Mouse (Mus musculus) 3134 (cell line): Measurements from ENCODE around the gene Npw.
A peak's percentile ranks its signal among the peaks of the same experiment; 100 is the strongest.

Experiments used
- DNase-seq: peaks from one replicate; pipeline ENCODE4 v3.0.0-alpha.2; 2011; ENCODE audit warnings: low spot score; ENCODE audit not compliant: insufficient read length; ENCODE audit errors: extremely low read depth

The Npw gene

DNA sequence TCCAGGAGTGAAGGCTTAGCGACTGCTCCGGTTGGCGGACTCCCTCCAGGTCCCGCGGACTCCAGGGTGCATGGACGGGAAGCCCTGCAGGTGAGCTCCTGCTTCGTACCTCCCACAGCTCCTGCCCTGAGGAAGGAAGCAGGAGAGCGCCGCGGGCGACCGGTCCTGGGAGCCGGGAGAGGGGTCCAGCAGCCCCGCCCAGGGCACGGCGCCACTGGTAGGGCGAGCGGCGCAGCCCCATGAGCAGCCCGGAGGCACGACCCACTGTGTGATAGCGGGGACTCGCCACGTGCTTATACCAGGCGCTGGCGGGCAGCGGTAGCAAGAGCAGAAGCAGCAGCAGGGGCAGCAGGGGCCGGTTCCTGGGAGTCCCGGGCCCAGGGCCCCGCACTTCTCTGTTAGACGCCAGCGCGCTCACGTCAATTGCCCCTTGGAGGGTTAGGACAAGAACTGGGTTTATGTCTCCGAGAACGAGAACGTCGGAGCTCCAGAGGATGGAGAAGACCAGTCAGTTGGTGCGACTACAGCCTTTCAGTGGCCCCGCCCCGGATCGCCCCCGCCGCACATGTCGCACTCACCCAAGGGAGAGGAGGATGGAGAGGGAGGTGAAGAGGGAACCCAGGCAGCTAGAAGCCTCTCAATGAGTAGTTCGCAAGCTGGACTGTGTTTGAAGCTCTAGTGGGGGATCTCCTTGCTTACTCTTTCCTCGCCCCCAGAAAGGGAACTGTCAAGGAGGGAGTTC, at the start of gene Npw:
TSS of gene Npw (minus strand) at position 441 of the 742 bp plus-strand sequence.
- no peak for DNase-seq

DNA sequence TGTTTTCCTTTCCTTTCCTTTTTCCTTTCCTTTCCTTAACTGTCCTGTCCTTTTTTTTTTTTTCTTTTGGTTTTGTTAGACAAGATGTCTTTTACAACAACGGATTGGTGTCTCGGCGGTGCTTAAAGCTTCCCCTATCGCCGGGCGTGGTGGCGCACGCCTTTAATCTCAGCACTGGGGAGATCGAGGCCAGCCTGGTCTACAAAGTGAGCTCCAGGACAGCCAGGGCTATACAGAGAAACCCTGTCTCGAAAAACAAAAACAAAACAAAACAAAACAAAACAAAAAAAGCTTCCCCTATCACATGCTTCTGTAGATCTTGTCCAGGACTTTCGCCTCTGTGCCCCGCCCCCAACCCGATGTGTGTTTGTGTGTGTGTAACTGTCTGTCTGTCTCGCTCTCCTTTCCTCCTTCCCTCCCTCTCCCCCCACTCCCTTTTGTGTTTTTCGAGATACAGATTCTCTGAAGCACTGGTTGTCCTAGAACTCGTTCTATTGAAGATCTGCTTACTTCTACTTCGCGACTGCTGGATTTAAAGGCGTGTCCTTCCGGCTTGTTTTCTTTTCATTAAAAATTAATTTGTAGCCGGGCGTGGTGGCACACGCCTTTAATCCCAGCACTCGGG, 49.7 kb upstream of the Npw start:
- no peak for DNase-seq

DNA sequence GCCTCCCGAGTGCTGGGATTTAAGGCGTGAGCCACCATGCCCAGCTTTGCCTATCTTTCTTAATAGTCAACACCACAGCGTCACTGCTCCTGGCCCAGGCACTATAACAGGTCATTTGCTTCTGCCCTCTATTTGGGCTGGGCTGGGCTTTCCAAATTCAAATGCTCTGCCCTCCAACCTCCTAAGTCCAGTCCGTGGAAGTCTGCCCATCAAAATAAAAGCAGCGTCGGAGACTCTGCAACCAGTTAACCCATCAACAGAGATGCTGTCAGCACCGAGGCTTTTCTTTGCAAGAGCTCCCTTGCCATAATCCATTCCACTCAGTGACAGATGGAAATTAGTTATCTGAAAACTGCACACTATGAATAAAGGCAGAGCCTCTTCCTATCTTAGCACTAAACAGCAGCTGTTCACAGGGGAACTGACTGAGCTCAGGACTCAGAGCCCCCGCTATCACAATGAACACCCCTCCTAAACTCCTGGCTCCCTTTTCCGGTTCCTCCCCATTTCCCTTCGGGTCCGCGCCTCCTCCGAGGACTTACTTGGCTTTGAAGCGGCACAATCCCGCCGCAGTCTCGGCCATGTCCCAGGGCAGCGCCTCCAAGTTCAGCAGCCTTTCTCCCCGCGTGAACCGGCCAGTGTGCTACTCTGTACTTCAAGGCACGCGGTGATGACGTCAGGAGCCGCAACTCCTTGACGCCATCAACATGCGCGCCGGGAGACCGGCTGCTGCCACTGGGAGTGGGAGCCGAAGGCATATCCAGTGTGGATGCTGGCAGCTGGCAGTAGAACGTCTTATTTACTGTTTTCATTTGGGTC, 48.9 kb upstream of the Npw start, which contains the start of gene Tbl3:
TSS of gene Tbl3 (minus strand) at position 679 of the 819 bp plus-strand sequence.
- peak; percentile 86 for DNase-seq

DNA sequence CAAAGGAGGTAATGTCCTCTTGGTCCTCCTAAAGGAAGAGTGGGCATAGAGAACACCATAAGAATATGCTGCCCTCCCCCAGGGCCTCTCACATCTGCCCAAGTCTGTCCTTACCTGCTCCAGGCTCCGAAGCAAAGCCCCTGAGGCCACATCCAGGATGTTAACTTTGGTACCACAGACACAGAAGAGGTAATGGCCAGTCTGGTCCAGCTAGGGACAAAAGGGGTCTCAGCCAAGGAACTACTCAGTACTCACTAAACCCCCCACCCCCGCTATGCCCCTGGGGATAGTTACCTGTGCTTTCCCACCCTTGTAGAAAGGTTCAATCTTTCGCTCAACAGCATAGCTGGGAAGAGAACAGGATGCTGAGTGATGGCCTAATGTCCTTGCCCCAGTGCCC, 47.6 kb upstream of the Npw start:
- DNase-seq, result no peak

DNA sequence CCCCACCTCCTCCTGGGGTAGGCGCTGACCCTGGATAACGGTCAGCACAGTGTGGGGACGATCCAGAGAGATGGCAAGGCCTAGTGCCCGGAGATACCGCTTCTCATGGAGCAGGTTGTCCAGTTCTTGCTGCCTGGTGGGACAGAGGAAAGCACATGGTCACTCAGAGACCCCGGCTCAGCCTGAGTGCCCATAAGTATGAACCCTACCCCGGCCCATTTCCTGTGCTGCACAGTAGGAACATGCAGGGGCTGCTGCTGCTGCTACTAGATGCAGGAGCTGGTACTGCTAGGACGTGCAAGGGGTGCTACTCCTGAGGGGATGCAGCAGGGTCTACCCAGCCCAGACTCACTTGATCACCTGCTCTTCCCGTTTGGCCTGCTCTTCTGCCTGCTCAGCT, 43.0 kb upstream of the Npw start:
- no peak for DNase-seq

DNA sequence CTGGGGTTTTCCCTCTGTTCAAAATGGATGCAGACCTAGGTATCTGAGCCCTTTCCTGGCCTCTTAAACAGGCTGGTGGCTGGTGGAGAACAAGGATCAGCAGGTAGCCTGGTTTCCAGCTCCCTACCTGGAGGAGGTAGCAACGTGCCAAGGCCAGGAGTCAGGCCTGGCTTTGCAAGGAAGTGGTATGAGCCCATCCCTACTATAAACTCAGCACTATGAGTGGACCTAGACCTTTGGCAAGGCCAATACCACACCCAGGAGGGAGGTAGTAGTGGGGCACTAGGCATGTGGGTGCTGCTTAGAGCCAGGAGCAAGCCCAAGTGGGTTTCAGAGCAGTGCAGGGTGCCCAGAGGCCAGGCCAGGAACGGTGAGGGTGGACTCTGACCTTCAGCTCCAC, 41.2 kb upstream of the Npw start:
- DNase-seq, result no peak

DNA sequence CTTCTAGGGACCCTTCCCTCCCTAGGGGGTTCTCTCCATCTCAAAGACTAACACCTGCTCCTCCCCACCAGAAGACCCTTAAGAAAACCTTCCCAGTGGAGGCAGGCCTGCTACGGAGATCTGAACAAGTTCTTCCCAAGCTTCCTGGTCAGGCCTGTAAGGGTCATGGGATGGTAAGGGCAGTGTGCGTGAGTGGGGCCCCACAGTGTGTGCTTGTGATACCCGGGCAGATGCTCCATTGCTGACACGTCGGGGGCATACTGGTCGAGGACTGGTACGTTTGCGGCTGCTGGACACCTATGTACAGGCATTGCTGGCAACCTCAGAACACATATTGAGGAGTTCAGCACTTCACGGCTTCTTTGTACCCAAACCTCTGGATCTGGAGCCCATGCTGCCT, 40.5 kb upstream of the Npw start:
- DNase-seq, result no peak

DNA sequence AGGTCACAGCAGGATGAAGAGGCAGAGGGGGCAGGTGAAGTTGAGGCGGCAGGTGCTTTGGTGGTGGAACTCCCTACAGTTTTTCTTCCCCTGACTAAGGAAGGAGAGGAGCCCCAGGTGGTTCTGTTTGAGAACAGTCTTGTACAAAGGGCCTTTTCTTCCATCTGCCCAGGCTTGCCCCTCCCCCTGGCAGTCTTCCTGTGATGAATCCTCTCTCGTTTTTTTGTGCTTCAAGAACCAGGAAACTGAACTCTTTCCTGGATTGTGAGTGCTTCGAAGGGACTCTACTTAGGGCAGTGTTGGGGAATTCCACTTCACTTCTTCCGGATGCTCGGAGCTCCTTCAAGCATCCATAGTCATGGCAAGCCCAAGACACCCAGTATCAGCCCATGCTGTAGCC, 39.7 kb upstream of the Npw start:
- DNase-seq, result no peak

DNA sequence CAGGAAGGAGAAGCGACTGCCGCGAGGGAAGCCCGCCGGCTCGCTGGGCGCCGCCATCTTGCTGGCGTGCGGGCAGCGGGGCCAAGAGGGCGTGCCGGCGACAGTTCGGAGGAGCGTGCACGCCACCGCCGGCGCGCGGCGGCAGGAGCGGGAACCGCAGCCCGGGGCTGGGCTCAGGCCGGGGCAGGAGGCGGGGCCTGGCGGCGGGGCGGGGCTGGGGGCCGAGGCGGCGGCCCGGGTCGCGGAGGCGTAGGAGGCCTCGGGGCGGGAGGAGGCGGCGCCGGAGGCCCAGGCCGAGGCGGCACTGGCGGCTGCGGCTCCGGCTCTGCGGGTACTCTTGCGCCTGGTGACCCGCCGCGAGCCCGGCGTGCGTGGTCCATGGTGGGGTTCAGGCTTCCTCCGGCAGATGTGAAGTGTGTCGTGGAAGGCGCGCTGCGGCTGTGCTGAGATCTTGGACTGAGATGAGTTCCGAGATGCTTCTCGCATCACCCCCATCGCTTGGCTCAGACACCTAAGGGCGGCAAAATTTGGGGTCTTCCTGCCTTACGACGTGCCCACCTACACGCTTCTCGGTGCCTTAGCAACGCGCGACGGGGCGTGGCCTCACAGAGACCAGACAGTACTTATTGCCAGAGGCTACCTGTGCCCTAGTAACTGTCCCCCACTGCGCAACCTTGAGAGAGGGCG, 37.9 kb upstream of the Npw start, which contains the start of the genes Gfer and Noxo1:
TSS of gene Gfer (minus strand) at position 146 of the 687 bp plus-strand sequence.
TSS of gene Noxo1 (plus strand) at position 224 of the 687 bp plus-strand sequence.
- DNase-seq, result peak; percentile 88

DNA sequence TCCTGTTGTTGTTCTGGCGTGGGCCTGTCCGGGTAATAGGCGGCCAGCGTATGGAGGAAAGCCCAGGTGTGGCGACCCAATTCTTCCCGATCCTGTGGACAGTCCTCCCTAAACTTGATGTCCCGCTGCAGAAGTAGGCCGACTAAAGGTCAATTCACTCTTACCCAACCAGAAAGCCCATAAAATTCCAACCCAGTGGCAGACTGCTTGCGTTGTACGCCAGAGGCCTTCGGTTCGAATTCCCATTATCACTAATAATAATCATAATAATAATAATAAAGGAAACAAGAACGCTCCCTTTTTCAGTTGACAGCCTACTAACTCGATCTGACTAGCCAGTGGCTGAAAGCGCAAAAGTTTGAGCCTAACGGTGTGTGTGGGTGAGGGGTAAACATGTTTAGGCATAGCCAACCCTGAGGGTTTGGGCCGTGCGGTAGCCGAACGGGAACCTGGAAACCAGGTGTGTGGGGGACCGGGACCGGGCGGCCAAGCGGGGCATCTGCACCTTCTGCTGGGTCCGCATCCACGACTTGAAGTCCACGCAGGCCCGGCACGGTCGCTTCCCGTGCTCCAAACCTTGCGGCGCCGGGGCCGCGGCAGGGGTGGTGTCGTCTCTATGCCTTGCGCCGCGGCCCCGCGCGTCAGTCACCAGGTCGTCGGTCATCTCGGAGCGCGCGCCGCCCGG, 37.2 kb upstream of the Npw start:
- peak; percentile 32 for DNase-seq

DNA sequence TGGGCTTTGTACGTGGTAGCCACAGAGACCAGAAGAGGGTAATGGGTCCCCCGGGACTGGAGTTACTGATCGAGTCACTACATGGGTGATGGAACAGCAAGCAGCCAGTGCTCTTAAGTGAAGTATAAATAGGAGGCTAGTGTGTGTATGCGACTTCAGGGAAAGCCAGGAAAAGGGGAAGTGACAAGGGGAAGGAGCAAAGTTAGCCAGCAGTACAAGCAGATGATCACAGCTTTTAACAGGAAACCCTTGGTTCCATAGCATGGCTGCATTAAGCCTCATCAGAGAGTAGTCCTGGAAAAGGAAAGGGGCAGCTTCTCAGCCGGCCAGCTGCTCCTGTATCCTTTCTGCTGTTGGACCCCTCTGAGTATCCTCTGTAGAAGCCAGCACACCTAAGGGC, 34.1 kb upstream of the Npw start:
- no peak for DNase-seq

DNA sequence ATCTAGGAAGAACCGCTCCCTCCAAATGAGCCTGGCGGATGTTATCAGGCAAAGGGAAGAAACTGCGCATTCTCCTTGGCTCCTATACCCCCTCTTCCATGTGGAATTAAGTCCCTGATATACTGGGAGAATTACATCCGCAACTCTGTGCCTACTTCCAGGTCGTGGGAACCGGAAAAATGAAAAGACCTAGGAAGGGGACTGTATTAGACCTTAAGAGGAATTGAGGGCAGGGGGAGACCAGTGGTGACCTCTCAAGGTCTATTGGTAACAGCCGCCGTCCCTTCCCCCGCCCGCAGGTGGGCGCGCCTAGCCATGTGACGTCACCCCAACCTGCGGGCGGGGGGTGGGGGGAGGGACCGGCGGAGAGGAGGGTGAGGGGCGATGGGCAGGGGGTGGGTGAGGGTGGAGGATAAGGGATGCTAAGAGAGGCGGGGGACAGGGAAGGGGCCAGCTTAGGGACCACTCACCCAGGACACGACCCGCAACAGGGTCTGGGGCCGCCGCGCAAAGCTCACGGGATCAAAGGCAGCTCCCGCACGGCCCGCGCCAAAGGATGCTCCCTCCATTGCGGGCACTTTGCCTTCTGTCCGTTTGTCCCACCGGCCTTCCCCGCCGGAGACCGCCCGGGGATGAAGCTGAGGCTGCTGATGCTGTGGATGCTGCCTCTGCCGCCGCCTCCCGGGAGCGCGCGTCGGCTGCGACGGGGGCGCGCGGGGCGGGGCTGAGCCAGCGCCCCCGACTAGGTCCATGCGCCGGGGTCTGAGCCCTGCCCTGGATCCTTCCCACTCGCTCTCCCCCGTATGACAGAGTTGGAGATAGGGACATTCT, 31.2 kb upstream of the Npw start, which contains the start of gene Syngr3:
TSS of gene Syngr3 (minus strand) at position 705 of the 831 bp plus-strand sequence.
- DNase-seq, result no peak

DNA sequence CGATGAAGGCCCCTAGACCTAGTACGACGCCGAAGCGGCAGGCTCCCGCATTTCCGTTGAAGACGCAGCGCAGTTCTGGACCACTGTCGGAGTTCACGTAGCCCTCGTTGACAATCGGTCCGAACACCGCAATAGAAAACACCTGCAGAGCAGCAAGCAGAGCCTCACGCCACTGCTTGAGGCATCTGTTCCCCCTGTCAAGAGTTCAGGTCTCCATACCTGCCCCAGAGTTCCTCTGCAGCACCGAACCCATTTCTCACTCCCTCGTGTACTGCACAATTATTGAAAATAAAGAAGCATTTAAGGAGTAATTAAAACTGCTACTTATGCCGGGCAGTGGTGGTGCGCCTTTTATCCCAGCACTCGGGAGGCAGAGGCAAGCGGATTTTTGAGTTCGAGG, 29.3 kb upstream of the Npw start:
- DNase-seq, result no peak

DNA sequence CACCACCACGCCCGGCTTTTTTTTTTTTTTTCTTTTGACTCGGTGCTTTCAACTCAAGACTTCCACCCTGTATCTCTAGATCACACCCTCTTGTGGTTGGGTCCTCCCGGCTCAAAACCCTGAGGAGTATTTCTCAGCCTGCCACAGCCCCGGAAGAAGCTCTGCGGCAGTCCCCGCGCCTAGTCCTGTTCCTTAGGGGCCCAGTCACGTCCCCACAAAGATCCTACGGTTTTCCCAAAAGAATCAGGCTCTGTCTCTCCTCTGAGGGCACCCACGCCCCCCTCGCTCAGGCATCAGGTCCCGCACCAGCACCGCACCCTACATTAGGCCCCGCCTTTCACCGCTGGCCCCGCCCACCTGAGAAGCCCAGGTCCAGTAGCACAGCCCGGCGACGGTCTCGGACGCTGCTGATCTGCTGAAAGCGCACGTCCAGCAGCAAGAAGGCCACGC, 28.9 kb upstream of the Npw start:
- no peak for DNase-seq

DNA sequence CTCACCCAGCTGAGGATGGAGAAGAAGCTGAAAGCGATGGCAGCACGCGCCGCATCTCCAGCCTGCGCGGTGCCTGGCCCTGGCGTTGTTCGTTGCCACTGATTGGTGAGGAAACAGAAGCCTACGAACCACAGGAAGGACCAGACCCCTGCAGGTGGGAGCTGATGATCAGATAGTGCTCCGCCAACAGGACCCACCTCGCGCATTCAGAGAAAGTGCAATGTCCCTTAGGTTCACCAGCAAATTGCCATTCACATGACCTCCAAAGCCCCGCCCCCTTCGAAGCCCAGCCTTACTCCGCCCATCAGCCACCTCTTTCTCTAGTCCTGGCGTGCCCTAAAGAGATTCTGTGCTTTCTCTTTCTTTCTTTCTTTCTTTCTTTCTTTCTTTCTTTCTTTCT, 28.3 kb upstream of the Npw start:
- no peak for DNase-seq

DNA sequence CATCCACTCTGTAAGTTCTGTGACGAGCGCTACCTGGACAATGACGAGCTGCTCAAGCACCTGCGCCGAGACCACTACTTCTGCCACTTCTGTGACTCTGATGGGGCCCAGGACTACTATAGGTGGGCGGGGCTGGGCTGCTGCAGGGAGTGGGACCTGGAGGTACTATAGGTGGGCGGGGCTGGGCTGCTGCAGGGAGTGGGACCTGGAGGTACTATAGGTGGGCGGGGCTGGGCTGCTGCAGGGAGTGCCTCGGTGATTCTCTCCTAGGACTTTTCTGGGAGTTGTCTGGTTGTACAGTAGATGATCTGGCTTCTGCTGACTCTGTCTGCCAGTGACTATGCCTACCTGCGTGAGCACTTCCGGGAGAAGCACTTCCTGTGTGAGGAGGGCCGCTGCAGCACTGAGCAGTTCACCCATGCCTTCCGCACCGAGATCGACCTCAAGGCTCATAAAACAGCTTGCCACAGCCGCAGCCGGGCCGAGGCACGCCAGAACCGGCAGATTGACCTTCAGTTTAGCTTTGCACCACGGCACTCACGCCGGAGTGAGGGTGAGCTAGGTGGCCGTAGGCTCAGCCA, 19.3 kb upstream of the Npw start:
- DNase-seq, result no peak

DNA sequence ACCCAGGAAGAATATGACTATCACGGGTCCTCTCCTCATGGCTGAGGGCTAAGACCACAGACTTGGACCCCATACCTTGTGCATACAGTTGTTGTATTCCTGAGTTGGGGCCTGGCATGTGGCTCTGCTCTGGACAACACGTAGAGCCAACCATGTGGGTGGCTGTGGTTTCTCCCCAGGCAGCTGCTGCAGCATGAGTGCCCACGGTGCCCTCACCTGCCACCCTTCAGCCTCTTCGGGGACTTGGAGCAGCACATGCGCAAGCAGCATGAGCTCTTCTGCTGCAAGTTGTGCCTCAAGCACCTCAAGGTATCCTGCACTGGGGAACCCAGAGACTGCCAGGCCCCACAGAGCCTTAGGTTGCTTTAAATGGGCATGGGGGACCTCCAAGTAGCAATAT, 18.6 kb upstream of the Npw start:
- no peak for DNase-seq

DNA sequence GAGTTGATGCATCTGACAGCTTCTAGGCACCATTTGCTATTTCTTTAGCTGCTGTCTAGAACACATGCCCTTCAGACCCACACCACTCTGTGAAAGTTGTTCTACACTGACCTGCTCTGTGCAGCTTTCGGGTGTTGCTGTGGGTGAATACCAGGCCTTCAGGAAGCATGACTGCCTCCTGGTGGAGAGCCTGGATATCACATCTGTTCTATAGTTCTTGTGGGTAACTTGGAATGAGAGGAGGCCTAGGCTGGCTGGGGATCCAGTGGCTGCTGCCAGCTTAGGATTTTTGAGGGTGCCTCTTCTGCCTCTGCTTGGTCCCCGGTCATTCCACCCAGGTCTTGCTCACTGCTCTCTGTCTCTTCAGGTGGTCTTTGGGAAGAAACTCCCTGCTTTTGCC, 17.9 kb upstream of the Npw start:
- DNase-seq, result no peak

DNA sequence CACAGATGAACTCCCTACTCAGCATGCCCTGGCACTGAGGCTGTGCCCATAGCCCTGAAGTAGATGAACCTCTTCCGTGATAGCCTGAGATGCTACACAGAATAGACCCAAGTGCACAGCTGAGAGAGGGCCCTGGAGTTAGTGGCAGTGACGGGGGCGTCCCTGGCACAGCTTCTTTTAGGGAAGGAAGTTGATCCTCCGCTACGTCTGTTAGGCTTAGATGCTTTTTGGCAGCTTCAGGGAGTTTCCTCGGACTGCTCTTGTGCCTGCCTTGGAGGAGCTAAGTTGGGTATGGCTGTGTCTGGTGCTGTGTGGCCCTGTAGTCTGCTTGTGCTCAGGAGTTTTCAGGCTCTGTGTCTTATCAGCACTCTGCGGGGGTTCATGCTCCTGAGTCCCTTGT, 16.0 kb upstream of the Npw start:
- no peak for DNase-seq
